Mouse (Mus musculus) heart, postnatal 10 days (tissue): ENCODE data around the gene Krt7. TPM values are rescaled to one million over a fixed set of nuclear protein-coding genes. Genes with fewer than 3 reads are reported as not detected.

Experiments used
- DNase-seq, 2 experiments: peaks; one replicate each; pipeline ENCODE4 v3.0.0; 2021
- intact Hi-C: fragments of 180-260 bp; cut with DNase I; formaldehyde crosslinking; loops from one replicate; pipeline ENCODE4 v1.15.1; 2025
- total RNA-seq, 2 experiments: library from RNA; stranded (reverse); gene quantifications; 2 replicates each; pipeline ENCODE4 v1.2.3; 2021

The Krt7 gene
- total RNA-seq, 2 experiments from 2014 or later = 3.8 to 4.5 TPM

DNA sequence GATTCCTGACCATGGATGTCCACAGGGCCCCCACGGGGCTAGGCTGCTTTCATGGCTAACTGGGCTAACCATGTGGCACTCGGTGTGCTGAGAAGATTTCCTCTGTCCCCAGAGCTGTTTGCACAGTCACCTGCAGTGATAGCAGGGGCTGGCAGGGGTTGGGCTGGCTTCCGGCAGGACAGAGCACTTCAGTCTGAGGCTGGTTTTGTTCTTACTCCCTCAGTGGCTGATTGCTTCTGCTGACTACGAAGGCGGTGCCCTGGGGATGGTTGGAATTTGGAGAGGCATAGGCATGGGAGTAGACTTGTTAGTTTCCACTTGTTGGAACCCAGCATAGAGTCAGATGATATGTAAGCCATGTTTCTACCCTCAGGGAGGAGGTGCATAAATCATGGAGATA is 14.1 kb downstream of the Krt7 start:
- DNase-seq = no peak
- intact Hi-C loops = no loop called here

DNA sequence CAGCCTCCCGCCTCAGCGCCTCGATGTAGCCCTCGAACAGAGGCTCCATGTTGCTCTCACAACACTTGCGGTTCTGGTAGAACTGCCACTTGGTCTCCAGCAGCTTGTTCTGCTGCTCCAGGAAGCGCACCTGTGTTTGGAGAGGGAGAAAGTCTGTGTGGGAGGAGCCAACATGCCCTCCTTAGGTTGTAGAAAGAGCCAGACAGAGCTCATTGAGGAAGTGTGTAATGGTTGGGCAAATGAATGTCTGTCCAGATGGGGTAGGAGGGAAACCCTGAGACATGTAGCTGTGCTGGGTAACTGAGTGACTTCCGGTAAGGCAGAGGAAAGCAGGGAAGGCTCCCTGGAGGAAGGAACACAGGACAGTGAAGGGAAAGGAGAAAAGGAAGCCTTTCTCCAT is 25.8 kb downstream of the Krt7 start:
- DNase-seq = no peak
- intact Hi-C loops = no loop called here

DNA sequence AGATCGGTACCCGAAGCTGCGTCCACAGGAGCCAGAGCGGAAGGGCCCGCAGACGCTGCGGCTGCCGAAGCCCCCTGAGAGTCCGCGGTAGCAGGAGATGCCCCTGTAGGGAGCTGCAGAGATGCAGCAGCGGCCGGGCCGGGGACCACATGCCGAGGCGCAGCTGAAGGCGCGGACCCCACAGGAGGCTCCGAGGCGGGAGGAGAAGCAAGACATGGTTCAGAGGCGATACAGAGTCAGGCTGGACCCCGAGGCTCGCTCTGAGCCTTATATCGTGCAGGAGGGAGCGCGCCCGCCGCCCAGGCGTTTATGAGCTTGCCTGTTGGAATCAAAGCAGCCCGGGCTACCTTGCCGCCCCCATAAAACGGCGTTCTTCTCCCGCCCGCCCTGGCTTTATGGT is 27.7 kb downstream of the Krt7 start, which contains the start of gene Krt87:
Krt87 (minus strand) TSS at position 250 of the 400 bp plus-strand sequence.
- intact Hi-C loops = no loop called here
- DNase-seq = no peak

DNA sequence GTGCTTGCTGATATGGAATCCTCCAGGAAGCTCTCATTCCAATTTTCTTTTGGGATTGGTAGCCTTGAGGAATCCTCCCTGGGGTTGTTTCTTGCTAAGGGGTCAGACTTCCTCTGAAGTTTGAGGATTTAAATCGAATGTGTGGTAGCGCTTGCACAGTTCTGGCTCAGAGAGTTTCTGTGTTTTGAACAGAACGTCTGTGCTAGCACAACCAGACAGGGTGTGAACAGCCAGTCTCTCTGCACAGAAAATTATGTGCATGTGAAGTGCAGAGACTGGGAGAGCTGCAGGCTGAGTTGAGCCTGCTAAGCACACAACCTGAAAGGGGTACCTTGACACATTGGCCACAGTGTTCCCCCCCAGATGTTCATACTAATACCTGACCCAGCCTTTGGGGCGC is 30.0 kb downstream of the Krt7 start:
- intact Hi-C loops = no loop called here

DNA sequence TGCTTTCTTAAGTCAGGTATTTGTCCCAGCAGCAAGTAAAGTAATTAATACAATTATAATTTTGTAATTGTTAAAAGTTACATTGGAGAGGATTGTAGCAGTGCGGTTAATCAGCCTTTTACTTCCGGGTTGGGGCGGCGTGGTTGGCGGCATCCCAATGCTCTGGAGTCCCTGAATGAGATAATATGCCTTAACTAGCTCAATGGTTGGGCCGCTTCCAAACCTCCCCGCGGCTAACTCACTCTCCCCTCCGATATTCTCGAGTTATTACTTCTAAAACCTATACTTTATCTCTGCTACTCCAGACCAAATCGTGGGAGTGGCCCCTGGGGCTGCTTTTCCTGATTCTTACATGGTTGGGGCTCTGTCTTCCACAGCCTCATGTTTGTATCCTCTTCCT is 35.7 kb downstream of the Krt7 start:
- DNase-seq = peak; percentile 62 to 73
- intact Hi-C loops = no loop called here

More for the DNA sequence above, 30.0 kb downstream of the Krt7 start:
- DNase-seq = no peak

DNA sequence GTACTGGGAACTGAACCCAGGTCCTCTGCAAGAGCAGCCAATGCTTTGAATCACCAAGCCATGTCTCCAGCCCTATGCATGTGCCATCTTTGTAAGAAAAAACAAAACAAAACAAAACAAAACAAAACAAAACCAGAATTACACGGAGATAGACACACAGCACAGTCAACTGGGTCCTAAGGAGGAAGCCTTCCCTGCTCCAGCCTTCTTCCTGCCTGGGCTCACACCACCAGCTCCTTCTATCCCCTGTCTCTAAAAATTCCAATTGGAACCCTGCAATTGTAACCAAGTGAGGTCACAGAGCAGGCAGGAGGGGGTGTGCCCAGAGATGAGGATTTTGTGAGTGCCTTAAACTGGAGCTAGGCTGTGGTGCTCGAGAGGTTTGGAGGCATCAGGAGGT is 36.6 kb downstream of the Krt7 start, which contains the start of gene Krt88:
Krt88 (plus strand) TSS at position 301 of the 400 bp plus-strand sequence.
- DNase-seq = no peak
- intact Hi-C loops = no loop called here

DNA sequence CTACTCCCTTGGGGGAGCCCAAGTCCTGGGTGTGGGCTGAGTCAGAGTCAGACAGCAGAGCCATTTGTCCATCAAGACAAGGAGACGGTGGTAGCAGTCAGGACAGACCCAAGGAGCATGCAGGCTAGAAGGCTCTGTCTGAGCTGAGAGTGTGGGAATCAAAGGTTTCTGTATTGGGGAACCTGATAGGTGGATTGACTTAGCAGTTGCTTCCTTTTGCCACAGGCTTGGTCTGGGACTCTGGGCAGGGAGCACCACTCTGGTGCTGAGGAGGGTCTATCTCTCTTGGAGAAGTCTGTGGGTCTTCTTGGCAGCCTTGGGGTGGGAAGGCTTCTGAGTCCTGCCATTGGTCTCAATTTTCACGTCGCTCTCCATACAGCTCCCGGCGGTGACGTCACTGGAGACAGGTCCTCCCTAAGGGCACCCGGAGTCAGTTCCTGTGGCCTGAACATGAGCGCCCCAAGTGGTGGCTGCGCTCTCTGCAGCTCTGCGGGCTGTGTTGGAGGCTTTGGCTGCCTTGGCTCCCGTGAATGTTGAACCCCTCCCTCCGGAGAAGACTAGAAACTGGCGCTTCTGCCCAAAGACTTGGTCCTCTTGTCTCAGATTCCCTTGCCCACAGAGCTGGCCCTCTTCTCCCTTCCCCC is 42.4 kb downstream of the Krt7 start:
- DNase-seq = peak; percentile 82 to 88
- intact Hi-C loops = loop anchor here (1.0 kb wide), 1 partner anchor 113 kb away; no protein-coding TSS in a partner anchor

DNA sequence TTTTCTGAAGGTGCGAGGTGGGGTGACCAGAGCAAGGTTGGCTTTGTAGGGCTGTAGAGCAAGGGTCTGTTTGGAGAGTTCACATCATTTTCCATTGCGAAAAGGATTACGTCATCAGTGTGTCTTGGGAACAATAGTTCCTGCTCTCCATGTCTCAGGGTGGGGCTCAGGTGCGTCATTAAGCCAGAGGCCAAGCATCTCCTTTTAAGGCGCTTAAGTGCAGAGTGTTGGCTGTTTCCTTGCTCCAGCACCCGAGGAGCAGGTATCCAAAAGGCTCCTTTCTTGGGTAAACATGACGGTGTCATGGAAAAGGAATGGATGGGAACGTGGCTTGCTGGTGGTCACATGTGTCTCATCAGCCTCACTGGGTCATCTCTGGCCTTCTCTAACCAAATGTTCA is 43.9 kb downstream of the Krt7 start:
- DNase-seq = no peak
- intact Hi-C loops = no loop called here

DNA sequence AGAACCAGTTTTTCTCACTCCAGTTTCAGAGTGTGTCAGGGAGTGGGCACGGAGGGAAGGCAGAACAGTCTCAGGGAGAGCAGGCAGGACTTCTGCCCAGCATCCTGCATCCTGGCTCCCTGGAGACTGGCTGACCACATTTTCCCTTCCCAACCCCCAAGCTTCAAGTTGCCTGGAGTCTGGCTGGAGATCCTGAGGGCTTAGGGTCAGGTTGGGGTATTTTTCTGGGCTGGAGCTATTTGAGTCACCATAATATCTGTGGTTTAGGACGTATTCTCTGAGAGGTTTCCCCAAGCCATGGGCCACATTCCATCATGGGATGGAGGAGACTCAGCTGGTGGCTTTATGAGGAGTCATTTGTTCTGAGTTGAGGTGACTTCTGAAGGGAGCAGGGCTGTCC is 44.4 kb downstream of the Krt7 start:
- intact Hi-C loops = no loop called here
- no peak for DNase-seq

DNA sequence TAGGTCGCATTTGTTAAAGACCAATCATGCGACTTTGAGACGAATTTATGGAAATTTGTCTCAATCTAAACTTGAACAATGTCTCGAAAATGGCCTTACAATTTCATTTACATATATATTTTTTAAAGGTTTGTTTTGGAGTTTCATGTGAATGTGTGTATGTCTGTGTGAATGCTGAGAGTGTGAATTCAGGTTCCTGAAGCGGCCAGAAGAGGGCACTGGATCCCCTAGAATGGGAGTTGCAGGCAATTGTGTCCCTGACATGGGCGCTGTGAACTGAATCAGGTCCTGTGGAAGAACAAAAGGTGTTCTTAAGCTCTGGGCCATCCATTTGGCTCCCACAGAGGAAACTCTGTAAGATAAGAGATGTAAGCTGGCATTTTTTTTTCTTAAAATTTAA is 45.0 kb downstream of the Krt7 start:
- no peak for DNase-seq
- intact Hi-C loops = no loop called here

DNA sequence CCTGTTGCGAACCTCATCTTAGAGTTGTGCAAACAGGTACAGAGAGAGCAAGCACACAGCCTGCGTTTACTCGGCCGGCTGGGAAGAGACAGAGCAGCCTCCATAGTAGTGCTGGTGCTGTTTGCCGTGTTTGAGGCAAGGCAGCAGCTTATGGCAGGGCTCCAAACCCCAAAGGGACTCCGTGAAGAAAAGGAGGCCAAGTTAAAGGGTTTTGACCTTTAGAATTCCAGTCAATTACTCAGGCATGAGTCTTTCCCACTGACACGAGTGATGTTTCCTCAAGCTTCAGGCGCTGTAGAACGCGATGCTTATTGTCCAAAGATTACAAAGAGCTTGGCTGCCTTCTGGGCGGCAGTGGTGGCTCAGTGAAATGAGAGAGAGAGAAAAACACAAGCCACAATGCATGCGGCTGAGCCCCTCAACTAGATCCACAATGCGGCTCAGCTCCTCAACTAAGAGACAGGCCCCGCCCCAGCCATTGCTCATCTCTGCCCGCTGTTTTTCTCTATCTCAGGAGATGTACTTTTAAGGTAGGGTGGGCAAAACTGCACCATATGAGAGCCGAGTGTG is 47.6 kb downstream of the Krt7 start:
- peak; percentile 16 to 36 for DNase-seq
- intact Hi-C loops = no loop called here

DNA sequence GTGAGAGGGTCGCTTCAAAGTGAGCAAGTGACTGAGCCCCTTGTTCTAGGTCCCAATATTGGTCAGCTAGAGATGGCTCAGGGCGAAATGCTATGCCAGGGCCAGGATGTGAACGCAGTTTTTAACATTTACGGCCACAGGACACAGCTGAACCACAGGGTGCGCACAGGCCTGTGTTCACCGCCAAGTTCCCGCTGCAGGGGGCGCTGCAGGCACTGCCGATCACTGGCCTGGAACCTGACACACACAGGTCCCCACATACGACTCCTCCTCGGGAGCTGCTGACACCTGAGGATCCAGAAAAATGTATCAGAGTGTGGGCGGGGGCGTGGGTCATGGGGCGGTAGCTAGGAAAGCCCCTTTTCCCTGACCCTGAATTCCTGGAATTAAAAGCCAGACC is 48.4 kb downstream of the Krt7 start:
- intact Hi-C loops = no loop called here
- DNase-seq = no peak

DNA sequence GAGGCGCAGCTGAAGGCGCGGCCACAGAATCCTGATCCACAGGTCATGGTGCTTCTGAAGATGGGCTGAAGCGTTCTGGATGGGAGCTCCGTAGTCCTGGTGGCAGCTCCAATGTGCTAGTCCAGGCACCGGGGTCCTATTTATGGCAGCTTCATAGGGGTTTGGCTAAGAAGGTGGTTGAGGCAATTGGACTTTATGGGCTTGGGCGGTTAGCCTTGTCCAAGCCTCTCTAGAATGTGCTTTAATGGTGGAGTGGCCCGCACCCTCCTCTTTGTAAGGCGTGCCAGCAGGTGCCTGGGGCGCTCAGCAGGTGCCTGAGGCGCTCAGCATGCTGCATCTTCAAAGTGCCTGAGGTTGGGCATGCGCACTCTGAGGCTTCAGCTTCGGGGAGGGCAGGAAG is 52.8 kb downstream of the Krt7 start, which contains the start of gene Krt81:
Krt81 (minus strand) TSS at position 101 of the 400 bp plus-strand sequence.
- intact Hi-C loops = no loop called here

DNA sequence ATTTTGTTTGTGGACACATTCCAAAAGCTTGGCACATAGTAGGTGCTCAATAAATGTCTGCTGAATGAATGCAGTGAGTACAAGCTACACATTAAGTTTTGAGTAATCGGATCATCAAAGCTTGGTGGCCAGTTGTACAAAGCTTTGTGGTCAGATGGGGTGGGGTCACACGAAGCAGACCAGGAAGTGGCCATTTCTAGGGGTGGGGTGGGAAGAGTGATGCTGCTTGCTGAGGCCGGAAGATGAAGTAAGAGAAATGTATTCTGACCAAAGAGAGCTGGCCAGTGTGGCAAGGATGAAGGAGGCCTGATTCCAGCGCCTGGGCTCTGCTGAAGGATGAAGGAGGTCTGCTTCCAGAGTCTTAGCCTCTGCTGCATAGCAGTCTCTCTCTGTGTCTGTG is 58.2 kb downstream of the Krt7 start:
- intact Hi-C loops = no loop called here
- DNase-seq = no peak

More for the DNA sequence above, 52.8 kb downstream of the Krt7 start, which contains the start of gene Krt81:
- DNase-seq = no peak

DNA sequence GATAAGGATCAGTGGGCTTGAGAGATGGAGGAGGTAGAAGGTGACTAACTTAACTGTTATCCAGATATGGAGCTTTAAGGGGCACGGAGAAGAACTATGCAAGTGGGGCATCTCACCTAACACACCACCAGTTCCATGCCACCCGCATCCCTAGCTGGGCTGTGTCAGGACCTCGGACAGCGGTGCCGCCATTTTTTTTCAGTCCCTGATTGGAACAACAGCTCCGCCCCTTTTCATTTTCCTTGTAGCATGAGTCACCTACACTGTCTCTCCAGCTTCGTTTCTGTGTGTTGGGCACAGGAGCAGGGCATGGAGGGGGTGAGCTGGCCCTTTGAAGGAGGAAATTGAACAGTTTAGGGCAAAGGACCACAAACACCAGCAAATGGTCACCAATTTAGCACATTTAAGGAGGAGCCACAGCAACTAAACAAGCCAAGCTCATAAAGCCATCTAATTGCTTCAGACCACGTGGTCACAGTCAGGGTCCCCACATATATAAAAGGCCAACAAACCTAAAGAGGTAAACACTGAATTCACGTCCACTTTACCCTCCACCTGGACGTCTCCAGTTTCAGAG is 62.2 kb downstream of the Krt7 start, which contains the start of gene Krt86:
Krt86 (plus strand) TSS at position 527 of the 577 bp plus-strand sequence.
- intact Hi-C loops = no loop called here
- DNase-seq = peak; percentile 22 to 62

DNA sequence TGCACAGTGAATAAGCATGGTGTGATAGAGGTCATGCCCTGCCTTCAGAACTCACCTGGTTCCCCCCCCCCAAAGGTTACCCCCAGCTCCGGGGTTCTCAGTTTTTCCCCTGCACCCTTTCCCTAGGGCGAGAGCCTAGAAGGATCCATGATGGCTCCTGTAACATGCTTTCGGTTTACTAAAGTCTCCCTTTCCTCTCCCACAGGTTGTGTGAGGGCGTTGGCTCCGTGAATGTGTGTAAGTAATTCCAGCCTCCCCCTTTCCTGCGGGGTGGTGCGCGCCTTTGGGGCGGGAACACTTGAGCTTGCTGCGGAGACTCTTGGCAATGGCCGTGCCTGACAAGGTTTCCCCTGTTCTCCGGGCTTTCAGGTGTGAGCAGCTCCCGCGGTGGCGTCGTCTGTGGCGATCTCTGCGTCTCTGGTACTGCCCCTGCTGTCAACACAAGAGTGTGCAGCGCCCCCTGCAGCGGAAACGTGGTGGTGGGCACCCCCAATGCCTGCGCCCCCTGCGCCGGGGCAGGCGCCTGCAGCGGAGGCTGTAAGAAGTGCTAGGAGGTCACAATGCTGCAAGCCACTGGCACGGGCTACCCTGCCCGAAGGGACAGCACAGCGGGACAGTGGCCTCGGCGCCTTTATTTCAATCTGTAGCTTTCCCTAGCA is 68.3 kb downstream of the Krt7 start:
- DNase-seq = peak; percentile 26 to 56

DNA sequence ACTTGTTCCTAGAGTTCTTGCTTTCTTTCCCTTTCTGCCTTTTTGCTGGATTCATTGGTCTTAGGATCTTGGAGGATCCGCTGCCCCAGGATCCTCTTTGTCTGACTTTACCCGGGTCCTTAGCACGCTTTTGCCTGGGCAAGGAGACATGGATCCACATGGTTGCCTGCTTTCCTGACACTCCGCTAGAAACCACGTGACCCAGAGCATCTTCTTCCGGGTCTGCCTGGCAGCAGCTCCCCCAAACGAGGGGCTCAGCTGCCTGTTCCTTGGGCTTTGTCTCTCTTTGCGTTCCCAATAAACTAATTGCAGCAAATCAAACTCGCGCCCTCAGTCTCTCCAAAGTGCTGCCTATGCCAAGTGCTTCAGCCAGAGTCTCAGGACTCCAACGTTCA is 68.8 kb downstream of the Krt7 start:
- no peak for DNase-seq
- intact Hi-C loops = no loop called here

More for the DNA sequence above, 68.3 kb downstream of the Krt7 start:
- intact Hi-C loops = no loop called here
